Mouse (Mus musculus): ENCODE measurements around the gene Tmem33.

GRCm38 (mm10) chr5:67252261-67252660 lies 8.1 kb upstream of the Tmem33 start:
- no peak for TF ChIP-seq CTCF (IDR thresholded peaks at IDR 0.05; ENCODE audit: insufficient read depth, low read length)
- no peak for TF ChIP-seq POLR2A (IDR thresholded peaks at IDR 0.05; ENCODE audit: borderline replicate concordance, extremely low read depth, low read depth, low read length)
